Mouse (Mus musculus) liver, embryonic 14.5 days (tissue): Measurements from ENCODE around the gene Raver1. TPM values are rescaled to one million over a fixed set of nuclear protein-coding genes. Genes with fewer than 3 reads are reported as not detected.

Experiments
- ATAC-seq: fragments of 200-750 bp; cut with Nextera tagmentation; 2 replicates; pipeline ENCODE4 v1.8.0; 2017; ENCODE audit warnings: moderate number of reproducible peaks, mild to moderate bottlenecking, moderate library complexity; ENCODE audit not compliant: insufficient read depth
- DNase-seq, 3 experiments: peaks; one replicate each; pipeline ENCODE4 v3.0.0-alpha.2; 2012 to 2013; ENCODE audit warnings: low read depth in 3 of 3, low spot score in 3 of 3
- H3K27ac ChIP-seq: fragments of 300-500 bp; sonication (generic); 2 replicates; pipeline ENCODE4 v1.5.1; 2014; ENCODE audit warnings: moderate library complexity, mild to moderate bottlenecking, control low read depth, inconsistent platforms
- H3K27me3 ChIP-seq: fragments of 300-500 bp; sonication (generic); 2 replicates; pipeline ENCODE4 v1.6.1; 2014; ENCODE audit warnings: mild to moderate bottlenecking, low read length, moderate library complexity; ENCODE audit not compliant: control insufficient read depth, insufficient read depth
- H3K36me3 ChIP-seq: fragments of 300-500 bp; sonication (generic); replicated peaks from 2 replicates; pipeline ENCODE4 v1.6.1; 2014; ENCODE audit warnings: low read depth; ENCODE audit not compliant: control insufficient read depth, insufficient read depth
- H3K4me1 ChIP-seq, 2 experiments: fragments of 200-500 bp in 1 of 2; fragments of 300-500 bp in 1 of 2; sonication (generic) in 1 of 2; replicated peaks; 2 replicates each; pipeline ENCODE4 v1.6.1; 2012 to 2014; ENCODE audit warnings: antibody characterized with exemption in 1 of 2, inconsistent platforms in 1 of 2, low read length in 1 of 2; ENCODE audit not compliant: control insufficient read depth in 2 of 2, insufficient read depth in 2 of 2
- H3K4me2 ChIP-seq: fragments of 300-500 bp; sonication (generic); 2 replicates; pipeline ENCODE4 v1.6.1; 2014; ENCODE audit warnings: low read depth, mild to moderate bottlenecking, control low read depth, moderate library complexity
- H3K4me3 ChIP-seq, 2 experiments: fragments of 200-500 bp in 1 of 2; fragments of 300-500 bp in 1 of 2; sonication (generic) in 1 of 2; 2 replicates each; pipeline ENCODE4 v1.5.1; 2012 to 2014; ENCODE audit warnings: low read depth in 2 of 2, low read length in 2 of 2, mild to moderate bottlenecking in 2 of 2, control low read depth in 1 of 2, inconsistent platforms in 1 of 2, moderate library complexity in 1 of 2; ENCODE audit not compliant: insufficient read depth in 1 of 2
- H3K9ac ChIP-seq: fragments of 300-500 bp; sonication (generic); replicated peaks from 2 replicates; pipeline ENCODE4 v1.6.1; 2014; ENCODE audit warnings: mild to moderate bottlenecking, control low read depth, moderate library complexity
- H3K9me3 ChIP-seq: fragments of 300-500 bp; sonication (generic); 2 replicates; pipeline ENCODE4 v1.6.1; 2016; ENCODE audit warnings: low read length, mixed read lengths; ENCODE audit not compliant: control insufficient read depth
- CTCF ChIP-seq: IDR thresholded peaks from 2 replicates; pipeline ENCODE4 v1.5.1; 2016; ENCODE audit warnings: antibody characterized with exemption, low read depth, control low read depth
- EP300 ChIP-seq: IDR thresholded peaks from 2 replicates; pipeline ENCODE4 v1.6.1; 2016; ENCODE audit warnings: antibody characterized with exemption, low read depth
- WGBS: fragments of 180-500 bp; shearing (Covaris S2); extraction: QIAGEN DNeasy Blood & Tissue Kit; methylation state at CpG from one replicate; pipeline ENCODE4 v1.1.7; 2014; ENCODE audit not compliant: insufficient replicate concordance; 5-methylcytosine and 5-hydroxymethylcytosine counted together
- polyA plus RNA-seq, 2 experiments: library from polyadenylated mRNA; depleted of rRNA in 1 of 2; stranded (reverse) in 1 of 2; unstranded in 1 of 2; fragments of >200 nt; fragmentation: Nextera tagmentation in 1 of 2; extraction: Ambion mirVana in 1 of 2; gene quantifications; 2 replicates each; pipeline versions ENCODE4 v1.2.1 to v1.2.3; 2012 to 2014

Raver1 gene
- polyA plus RNA-seq, 2 experiments, result 21.4 to 23.4 TPM

GRCm38 (mm10) chr9:21043563-21043962 is 48.2 kb downstream of the Raver1 start:
- DNase-seq, result no peak
- 49% methylated on average over 4 of the region's 4 CpGs for WGBS

GRCm38 (mm10) chr9:21041308-21041707 is 50.5 kb downstream of the Raver1 start:
- no peak overlapping the region for H3K4me2 ChIP-seq
- no peak overlapping the region for H3K27ac ChIP-seq
- H3K4me1 ChIP-seq, result peaks cover 12 to 15% of the 10 kb centered on the region in 2 experiments
- H3K4me3 ChIP-seq, result no peak overlapping the region
- ATAC-seq, result no peak
- H3K27me3 ChIP-seq, result peaks cover 26% of the 10 kb centered on the region
- WGBS, result 26% methylated on average over 4 of the region's 4 CpGs
- H3K9me3 ChIP-seq, result no peaks in the 10 kb centered on the region
- H3K9ac ChIP-seq, result no peak overlapping the region
- no peaks in the 10 kb centered on the region for H3K36me3 ChIP-seq
- no peak for TF ChIP-seq EP300
- no peak for TF ChIP-seq CTCF
- DNase-seq, result no peak

More at GRCm38 (mm10) chr9:21043563-21043962, 48.2 kb downstream of the Raver1 start:
- no peaks in the 10 kb centered on the region for H3K9me3 ChIP-seq
- no peak overlapping the region for H3K9ac ChIP-seq
- H3K27ac ChIP-seq, result no peak overlapping the region
- TF ChIP-seq EP300, result no peak
- TF ChIP-seq CTCF, result no peak
- no peak for ATAC-seq
- no peak overlapping the region for H3K4me2 ChIP-seq
- H3K27me3 ChIP-seq, result peaks cover 3% of the 10 kb centered on the region
- H3K4me3 ChIP-seq, result no peak overlapping the region
- no peaks in the 10 kb centered on the region for H3K36me3 ChIP-seq
- peaks cover 12 to 15% of the 10 kb centered on the region in 2 experiments for H3K4me1 ChIP-seq

- Histone ChIP-seq H3K9ac (no peak overlapping the region), H3K4me1 (peaks cover 12 to 15% of the 10 kb centered on the region in 2 experiments), H3K36me3 (no peaks in the 10 kb centered on the region), H3K9me3 (no peaks in the 10 kb centered on the region), H3K27me3 (peaks cover 41% of the 10 kb centered on the region), H3K27ac (peak overlapping the region; percentile 20; the same call in 1 of the 2 replicates), H3K4me3 (no peak overlapping the region), H3K4me2 (peak overlapping the region; percentile 30)
- no peak for DNase-seq
- TF ChIP-seq CTCF (no peak), EP300 (peak; percentile 34; the same call in 1 of the 2 replicates)
- 19% methylated on average over 3 of the region's 3 CpGs for WGBS
- peak; percentile 73 for ATAC-seq
Measured at GRCm38 (mm10) chr9:21039779-21040178, 52.0 kb downstream of the Raver1 start.

GRCm38 (mm10) chr9:21037481-21037891 is 54.3 kb downstream of the Raver1 start:
- no peak for DNase-seq
- peak overlapping the region in 1 of 2 experiments; percentile 27; a peak in 1 of 4 replicates for H3K4me3 ChIP-seq

GRCm38 (mm10) chr9:21036666-21037065 is 55.1 kb downstream of the Raver1 start:
- Histone ChIP-seq H3K4me3 (no peak overlapping the region), H3K9me3 (no peaks in the 10 kb centered on the region), H3K4me2 (no peak overlapping the region), H3K27me3 (peaks cover 70% of the 10 kb centered on the region), H3K9ac (no peak overlapping the region), H3K4me1 (peaks cover 25 to 26% of the 10 kb centered on the region in 2 experiments), H3K36me3 (no peaks in the 10 kb centered on the region), H3K27ac (no peak overlapping the region)
- 6% methylated on average over 22 of the region's 22 CpGs for WGBS
- DNase-seq (no peak), ATAC-seq (no peak)
- no peak for TF ChIP-seq EP300
- TF ChIP-seq CTCF, result no peak

More at GRCm38 (mm10) chr9:21037481-21037891, 54.3 kb downstream of the Raver1 start:
- no peak for ATAC-seq
- Histone ChIP-seq H3K27me3 (peaks cover 63% of the 10 kb centered on the region), H3K4me2 (peak overlapping the region; percentile 43), H3K27ac (no peak overlapping the region), H3K4me1 (peaks cover 18 to 21% of the 10 kb centered on the region in 2 experiments), H3K36me3 (no peaks in the 10 kb centered on the region), H3K9ac (no peak overlapping the region), H3K9me3 (no peaks in the 10 kb centered on the region)
- WGBS, result 6% methylated on average over 31 of the region's 31 CpGs
- no peak for TF ChIP-seq EP300
- no peak for TF ChIP-seq CTCF
